In the genomic region with DNA sequence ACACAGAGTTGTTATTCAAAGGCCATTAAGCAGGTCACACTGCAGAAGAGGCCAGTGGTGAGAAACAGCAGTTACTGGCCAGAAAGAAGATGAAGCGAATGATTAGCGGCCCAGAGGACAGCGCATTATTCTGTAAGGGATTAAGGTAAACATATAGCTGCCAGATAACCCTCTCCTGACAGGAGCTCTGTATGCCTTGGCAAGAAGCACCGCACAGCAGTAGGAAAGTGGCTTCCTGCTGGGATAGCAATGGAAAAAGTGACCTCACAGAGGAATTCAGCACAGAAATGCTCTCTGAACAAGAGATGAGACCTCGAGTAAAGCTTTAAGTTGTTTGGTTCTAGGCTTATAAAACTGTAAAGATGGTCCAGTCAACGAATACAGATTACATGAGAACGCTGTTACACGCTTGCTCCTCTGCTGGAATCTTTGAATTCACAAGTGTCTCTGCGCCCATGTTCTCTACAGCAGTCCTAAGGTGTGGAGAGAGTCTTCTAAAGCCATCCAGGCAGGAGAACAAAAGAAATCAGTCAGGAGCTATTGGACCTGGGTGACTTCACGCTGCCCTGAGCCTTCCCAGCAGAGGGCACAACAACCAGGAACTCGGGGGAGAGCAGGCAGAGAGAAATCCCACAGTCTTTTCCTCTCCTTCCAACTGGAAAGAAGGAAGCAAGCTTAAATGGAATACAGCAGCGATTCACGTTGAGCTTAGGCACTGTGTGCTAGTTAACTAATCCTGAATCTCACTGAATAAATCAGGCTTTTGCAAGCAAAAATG, we compare ENCODE assay signal across 10 mouse cellular contexts. TPM values are rescaled to one million over a fixed set of nuclear protein-coding genes. Genes with fewer than 3 reads are reported as not detected.
DNase-seq lines count a peak whose midpoint lies in the region; ATAC-seq and TF ChIP-seq lines count a peak whose summit lies in the region.
"Had no signal": no experiment of that assay in that cellular context is flagged by ENCODE, and none has a peak within 500 bp of the region (broad histone marks: within the 10 kb centered on the region; RNA-seq: fewer than 3 reads in every experiment).

No protein-coding gene starts in this region.

- H3K9ac ChIP-seq in kidney, embryonic 14.5 days (ENCODE audit: low read depth, low read length) = no peak overlapping the region
- H3K9ac ChIP-seq in heart, embryonic 13.5 days = peak overlapping the region; percentile 69
- no peak overlapping the region for H3K9ac ChIP-seq in midbrain, postnatal 0 days (replicated peaks; ENCODE audit: low read length, poor library complexity, severe bottlenecking)

- no peaks in the 10 kb centered on the region for H3K9me3 ChIP-seq in kidney, embryonic 14.5 days (ENCODE audit: control insufficient read depth, low read length)
- no peaks in the 10 kb centered on the region for H3K9me3 ChIP-seq in heart, embryonic 13.5 days
- H3K9me3 ChIP-seq in midbrain, postnatal 0 days (ENCODE audit: low read length) = no peaks in the 10 kb centered on the region

- no peaks in the 10 kb centered on the region for H3K27me3 ChIP-seq in kidney, embryonic 14.5 days (ENCODE audit: control insufficient read depth, insufficient read depth, low read length)
- no peaks in the 10 kb centered on the region for H3K27me3 ChIP-seq in heart, embryonic 13.5 days (replicated peaks)
- H3K27me3 ChIP-seq in midbrain, postnatal 0 days (ENCODE audit: insufficient read depth, low read length) = no peaks in the 10 kb centered on the region
- no peaks in the 10 kb centered on the region for H3K27me3 ChIP-seq in thymus, adult 2 months (ENCODE audit: control insufficient read depth, insufficient read depth, low read length)

- TF ChIP-seq POLR2A in thymus, adult 2 months (IDR thresholded peaks at IDR 0.05; ENCODE audit: control insufficient read depth, extremely low read depth, insufficient read depth, low read length, poor library complexity) = no peak

- no peak overlapping the region for H3K4me3 ChIP-seq in kidney, embryonic 14.5 days (ENCODE audit: low read length)
- no peak overlapping the region for H3K4me3 ChIP-seq in heart, embryonic 13.5 days
- no peak overlapping the region for H3K4me3 ChIP-seq in midbrain, postnatal 0 days (ENCODE audit: low read depth, low read length)
- H3K4me3 ChIP-seq in thymus, adult 2 months (ENCODE audit: control insufficient read depth, insufficient read depth, low read length) = no peak overlapping the region
- H3K4me3 ChIP-seq: erythroblast, embryonic 14.5 days; myocyte had no signal

- H3K36me3 ChIP-seq in kidney, embryonic 14.5 days (ENCODE audit: control insufficient read depth, insufficient read depth, low read length) = peaks cover 10% of the 10 kb centered on the region; the same call in 1 of the 2 replicates
- peaks cover 28% of the 10 kb centered on the region for H3K36me3 ChIP-seq in heart, embryonic 13.5 days
- H3K36me3 ChIP-seq in midbrain, postnatal 0 days (ENCODE audit: insufficient read depth, low read length) = no peaks in the 10 kb centered on the region
- H3K36me3 ChIP-seq in thymus, adult 2 months (ENCODE audit: control insufficient read depth, insufficient read depth, low read length) = no peaks in the 10 kb centered on the region; the same call in 1 of the 2 replicates

- H3K4me1 ChIP-seq in kidney, embryonic 14.5 days (ENCODE audit: control insufficient read depth, insufficient read depth, low read length) = peaks cover 9% of the 10 kb centered on the region; the same call in 1 of the 2 replicates
- H3K4me1 ChIP-seq in heart, embryonic 13.5 days = peaks cover 20% of the 10 kb centered on the region
- 0 out of 2 replicates have a peak, but pooled peaks cover 4% of the 10 kb centered on the region for H3K4me1 ChIP-seq in midbrain, postnatal 0 days (ENCODE audit: insufficient read depth, low read length)
- no peaks in the 10 kb centered on the region for H3K4me1 ChIP-seq in thymus, adult 2 months (replicated peaks; ENCODE audit: control insufficient read depth, insufficient read depth, low read length)

- no peak overlapping the region for H3K4me2 ChIP-seq in kidney, embryonic 14.5 days (replicated peaks; ENCODE audit: low read depth, low read length)
- peak overlapping the region; percentile 46 for H3K4me2 ChIP-seq in heart, embryonic 13.5 days
- no peak overlapping the region for H3K4me2 ChIP-seq in midbrain, postnatal 0 days (ENCODE audit: low read depth, low read length, poor library complexity, severe bottlenecking)

- ATAC-seq in kidney, embryonic 14.5 days (ENCODE audit: low FRiP score, low TSS enrichment) = 0 out of 2 replicates have a peak, but pooled peaks have one; percentile 39
- no peak for ATAC-seq in heart, embryonic 13.5 days (ENCODE audit: extremely low read depth, insufficient number of reproducible peaks, low FRiP score, low TSS enrichment)
- ATAC-seq in midbrain, postnatal 0 days (ENCODE audit: low FRiP score) = no peak

- DNase-seq in kidney, adult 8-10 months = no peak
- DNase-seq in cerebellum, postnatal 10 days = peak; percentile 11 to 20
- DNase-seq in midbrain, postnatal 0 days (ENCODE audit: low spot score) = peak; percentile 1
- no peak for DNase-seq in thymus, postnatal 0 days (ENCODE audit: low spot score)
- no peak for DNase-seq in thymus, adult 2 months
- no peak for DNase-seq in right cerebral cortex, postnatal 36 days (ENCODE audit: low spot score in 2 of 2)

- 50% methylated on average over 13 of the region's 13 CpGs for WGBS in kidney, embryonic 14.5 days
- 36% methylated on average over 13 of the region's 13 CpGs for WGBS in heart, embryonic 13.5 days
- whole genome bisulfite sequencing in midbrain, postnatal 0 days = 53% methylated on average over 13 of the region's 13 CpGs
- 87% methylated on average over 13 of the region's 13 CpGs for WGBS in thymus, adult 2 months

- TF ChIP-seq CTCF in midbrain, postnatal 0 days (IDR thresholded peaks at IDR 0.05) = no peak
- no peak for TF ChIP-seq CTCF in thymus, adult 2 months (IDR thresholded peaks at IDR 0.05; ENCODE audit: borderline replicate concordance, control insufficient read depth, extremely low read depth, insufficient read depth, low read length, poor library complexity)

- no peak overlapping the region for H3K27ac ChIP-seq in kidney, embryonic 14.5 days (ENCODE audit: low read depth, low read length)
- peak overlapping the region; percentile 89 for H3K27ac ChIP-seq in heart, embryonic 13.5 days (replicated peaks)
- H3K27ac ChIP-seq in midbrain, postnatal 0 days (ENCODE audit: low read depth, low read length) = no peak overlapping the region
- H3K27ac ChIP-seq in thymus, adult 2 months (ENCODE audit: control insufficient read depth, insufficient read depth, low read length) = no peak overlapping the region

RNA-seq across cellular contexts. Expression of gene Tsen15, which starts 18.0 kb away (rescaled TPM):
- polyA plus RNA-seq in kidney, embryonic 14.5 days (2014; fragmentation: Nextera tagmentation; extraction: Ambion mirVana) = 83.5 and 102 TPM in 2 replicates
- 59.0 and 66.5 TPM in 2 replicates for polyA plus RNA-seq in heart, embryonic 13.5 days (2015; fragmentation: Nextera tagmentation; extraction: Ambion mirVana)
- 17.8 and 43.3 TPM in 2 replicates for total RNA-seq in midbrain, postnatal 0 days (2014; rRNA removed)
- 43.7 and 50.8 TPM in 2 replicates for polyA plus RNA-seq in midbrain, postnatal 0 days (2015; fragmentation: Nextera tagmentation; extraction: Ambion mirVana)
- 41.8 and 43.4 TPM in 2 replicates for polyA plus RNA-seq in thymus, postnatal 0 days (2015; fragmentation: Nextera tagmentation; extraction: Ambion mirVana)
- polyA plus RNA-seq in thymus, adult 2 months (2012; rRNA removed) = 13.5 and 15.7 TPM in 2 replicates

RNA-seq across cellular contexts. Expression of gene Colgalt2, which starts 31.1 kb away (rescaled TPM):
- 1.0 and 1.3 TPM in 2 replicates for polyA plus RNA-seq in kidney, embryonic 14.5 days (2014; fragmentation: Nextera tagmentation; extraction: Ambion mirVana)
- polyA plus RNA-seq in heart, embryonic 13.5 days (2015; fragmentation: Nextera tagmentation; extraction: Ambion mirVana) = 3.0 and 3.2 TPM in 2 replicates
- total RNA-seq in midbrain, postnatal 0 days (2014; rRNA removed) = 9.5 and 14.2 TPM in 2 replicates
- 5.3 and 6.3 TPM in 2 replicates for polyA plus RNA-seq in midbrain, postnatal 0 days (2015; fragmentation: Nextera tagmentation; extraction: Ambion mirVana)
- polyA plus RNA-seq in thymus, postnatal 0 days (2015; fragmentation: Nextera tagmentation; extraction: Ambion mirVana) = 1.1 and 1.2 TPM in 2 replicates
- polyA plus RNA-seq in thymus, adult 2 months (2012; rRNA removed) = 1.0 and 1.1 TPM in 2 replicates
- polyA plus RNA-seq: erythroblast, embryonic 14.5 days; myocyte had no signal

Comparison
In these comparisons a context has a peak if more than half of its experiments do, and no peak if none do; other contexts are left out.
1. DNase-seq: peak in cerebellum, postnatal 10 days (2 of 2) and midbrain, postnatal 0 days (single experiment); none in kidney, adult 8-10 months (0 of 2), thymus, postnatal 0 days (single experiment), thymus, adult 2 months (single experiment) and right cerebral cortex, postnatal 36 days (0 of 2).